Mouse (Mus musculus): ENCODE measurements at regions not wholly inside any gene's neighbourhood (a gene's known extent, or its start where the extent isn't known, plus 50 kb on each side); places are given as distances from the start of the nearest gene placed in this dataset.

DNA sequence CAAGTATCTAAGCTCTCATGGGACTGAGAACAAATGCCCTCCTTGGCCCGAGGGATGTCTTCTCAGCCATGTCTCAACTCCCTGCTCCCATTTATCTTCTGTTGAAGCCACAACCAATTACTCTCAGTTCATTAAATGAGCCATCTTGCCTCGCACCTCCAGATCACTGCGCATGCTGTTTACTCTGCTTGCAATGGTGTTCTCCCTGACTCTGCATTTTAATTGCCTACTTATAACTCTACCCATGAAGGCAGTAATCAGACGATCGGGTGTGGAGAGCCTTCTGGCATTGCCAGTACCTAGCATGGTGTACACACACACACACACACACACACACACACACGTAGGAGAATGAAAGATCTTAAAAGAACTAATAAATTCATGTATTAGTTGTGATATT lies 306.1 kb upstream of the Myt1l start:
- DNase-seq: no peak

DNA sequence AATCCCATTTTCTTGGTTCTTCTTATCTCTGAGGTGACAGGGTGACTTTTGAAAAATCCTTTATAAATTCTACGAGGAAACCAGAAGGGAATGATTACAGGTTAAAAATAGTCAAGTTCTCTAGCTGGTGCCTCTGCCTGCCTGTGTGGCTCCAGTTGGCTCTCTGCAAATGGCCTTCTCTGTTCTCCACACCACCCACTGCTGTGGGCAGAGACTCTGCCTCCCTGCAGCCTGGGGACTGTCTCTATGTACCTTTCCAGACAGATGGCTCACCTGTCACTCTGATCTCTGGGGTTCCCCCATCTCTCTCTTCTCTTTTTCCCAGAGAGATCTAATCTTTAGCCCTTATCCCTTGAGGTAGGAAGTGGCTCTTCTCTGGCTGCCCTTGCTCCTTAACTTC lies 302.2 kb upstream of the Myt1l start:
- no peak for DNase-seq

- DNase-seq: no peak
Observed at GRCm38 (mm10) chr12:29232492-29233447, 295.4 kb upstream of the Myt1l start.

- no peak for DNase-seq
Observed at GRCm38 (mm10) chr12:29236496-29236895, 291.7 kb upstream of the Myt1l start.

DNA sequence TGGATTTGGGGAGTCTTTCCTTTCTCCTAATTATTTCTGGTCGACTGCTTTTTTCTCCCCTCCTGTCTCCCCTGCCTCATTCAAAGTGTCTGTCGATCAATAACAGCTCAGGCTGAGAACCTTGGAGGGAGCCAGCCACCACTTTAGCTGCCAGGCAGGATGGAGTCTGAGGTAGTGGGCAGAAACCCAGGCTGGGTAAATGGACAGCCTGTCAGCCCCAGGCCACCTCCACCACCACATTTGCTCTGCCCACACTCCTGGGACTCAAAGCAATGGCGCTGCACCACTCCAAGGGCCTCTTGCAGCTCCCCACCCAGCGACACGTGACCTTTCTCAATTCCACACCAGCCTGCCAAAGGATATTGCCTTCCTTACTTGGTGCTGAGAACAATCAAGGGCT lies 290.7 kb upstream of the Myt1l start:
- no peak for DNase-seq

DNA sequence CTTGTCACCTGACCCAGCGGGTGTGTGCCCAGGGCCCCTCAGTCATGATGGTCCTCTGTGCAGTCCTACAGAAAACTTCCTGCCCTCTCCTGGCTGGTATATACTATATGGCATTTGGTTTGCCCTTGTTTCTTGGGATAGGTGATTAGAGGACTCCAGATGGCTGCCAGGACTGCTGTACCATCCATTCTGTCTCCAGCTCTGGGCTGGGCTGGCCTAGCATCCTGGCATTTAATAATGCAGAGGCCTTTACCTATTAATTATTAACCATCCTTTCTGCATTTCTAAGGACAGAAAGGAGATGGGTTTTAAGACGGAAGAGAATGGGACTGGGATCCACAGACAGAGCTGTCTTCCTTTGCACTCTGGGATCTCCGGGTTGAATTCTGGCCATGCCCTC lies 288.7 kb upstream of the Myt1l start:
- no peak for DNase-seq

- no peak for DNase-seq
Observed at GRCm38 (mm10) chr12:29239975-29240374, 288.2 kb upstream of the Myt1l start.

GRCm38 (mm10) chr12:29243087-29243486 lies 285.1 kb upstream of the Myt1l start:
- no peak for DNase-seq

- no peak for DNase-seq
Observed at GRCm38 (mm10) chr12:29246041-29246440, 282.1 kb upstream of the Myt1l start.

GRCm38 (mm10) chr12:29247356-29247755 lies 280.8 kb upstream of the Myt1l start:
- no peak for DNase-seq

GRCm38 (mm10) chr12:29248459-29248858 lies 279.7 kb upstream of the Myt1l start:
- DNase-seq: no peak

DNA sequence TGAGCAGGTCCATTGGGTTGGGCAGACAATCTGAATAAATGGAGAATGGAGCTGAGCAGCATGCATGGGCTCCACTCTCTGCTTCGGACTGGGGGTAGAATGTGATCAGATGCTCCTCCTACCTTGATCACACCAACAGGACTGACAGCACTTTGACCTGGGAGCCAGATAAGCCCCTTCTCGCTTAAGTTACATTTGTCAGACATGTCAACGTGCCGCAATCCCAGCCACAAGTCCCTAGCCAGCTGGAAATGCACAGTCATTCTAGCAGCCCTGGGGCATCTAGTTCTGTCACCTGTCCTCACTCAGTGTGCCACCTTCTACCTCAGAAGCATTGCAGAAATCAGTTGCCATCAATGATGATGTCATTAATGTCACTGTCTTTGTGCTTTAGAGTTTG lies 272.1 kb upstream of the Myt1l start:
- DNase-seq: no peak

DNA sequence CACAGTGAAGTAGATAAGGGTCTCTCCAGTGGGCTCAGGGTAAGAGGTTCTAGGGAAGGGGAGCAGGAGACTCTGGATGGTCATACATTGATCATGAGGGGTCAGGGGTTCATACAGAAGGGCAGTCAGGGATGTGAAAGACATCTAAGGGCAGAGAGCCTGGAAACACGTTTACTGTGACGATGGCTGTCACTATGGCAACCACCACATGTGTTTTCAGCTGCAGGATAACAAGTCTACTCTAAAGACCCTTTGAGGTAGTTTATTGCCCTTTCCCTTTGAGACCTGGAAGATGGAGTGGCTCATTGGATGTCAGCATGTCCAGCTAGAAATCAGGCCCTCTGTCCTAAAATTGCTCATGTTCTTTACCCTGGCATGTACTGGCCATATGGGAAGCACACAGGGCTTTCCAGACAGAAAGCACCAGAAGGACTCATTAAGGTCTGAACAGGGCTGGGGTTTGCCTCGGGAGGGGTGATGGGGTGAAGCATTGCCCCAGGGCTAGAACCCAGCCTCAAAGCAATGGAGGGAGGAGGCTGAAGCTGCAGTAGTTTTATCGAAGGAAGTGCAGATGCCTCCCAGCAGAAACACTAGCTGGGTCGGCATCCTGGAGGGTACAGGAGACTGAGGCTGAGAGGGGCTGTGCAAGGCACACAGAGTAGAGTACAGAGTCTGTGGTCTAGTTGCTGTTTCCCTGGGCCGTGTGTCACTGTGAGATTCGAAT lies 271.0 kb upstream of the Myt1l start:
- DNase-seq: no peak

GRCm38 (mm10) chr12:29257735-29258547 lies 270.2 kb upstream of the Myt1l start:
- no peak for DNase-seq

DNA sequence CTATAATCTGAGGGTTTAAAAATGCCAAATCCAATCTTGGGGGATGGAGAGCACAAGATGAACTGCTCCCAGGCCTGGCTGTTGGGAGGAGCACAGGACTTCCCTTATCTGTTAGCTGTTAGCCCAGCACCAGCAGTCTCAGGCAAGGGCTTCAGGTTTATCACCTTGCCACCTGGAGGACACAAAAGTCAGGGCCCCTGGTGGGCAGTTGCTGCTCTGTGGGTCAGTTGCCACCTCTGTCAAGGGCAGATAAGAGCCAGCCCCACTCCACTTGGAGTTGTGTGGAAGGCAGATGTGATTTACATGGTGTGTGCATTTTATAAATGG lies 269.7 kb upstream of the Myt1l start:
- DNase-seq: no peak

DNA sequence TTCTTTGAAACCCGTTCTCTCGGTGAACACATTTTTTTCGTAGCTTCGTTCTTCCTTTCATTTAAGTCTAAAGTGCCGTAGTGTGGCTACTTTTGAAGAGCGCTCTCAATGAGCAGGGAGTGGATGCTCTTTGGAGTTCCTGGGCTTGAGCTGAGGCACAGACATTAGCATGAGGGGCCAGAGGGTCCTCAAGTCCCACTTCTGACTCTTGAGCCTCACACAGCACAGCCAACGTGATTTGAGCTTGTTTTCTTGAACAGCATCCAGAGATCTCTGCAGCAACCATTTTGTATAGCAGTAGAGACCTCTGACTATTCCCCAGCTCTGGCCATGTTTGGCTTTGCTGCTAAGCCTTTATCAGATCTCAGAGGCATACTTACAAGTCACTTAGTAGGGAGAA lies 269.2 kb upstream of the Myt1l start:
- DNase-seq: no peak

GRCm38 (mm10) chr12:29274166-29274565 lies 254.0 kb upstream of the Myt1l start:
- DNase-seq: no peak

- no peak for DNase-seq
Observed at GRCm38 (mm10) chr12:29275676-29276075, 252.5 kb upstream of the Myt1l start.

- DNase-seq: no peak
Observed at GRCm38 (mm10) chr12:29279631-29280080, 248.5 kb upstream of the Myt1l start.

- no peak for DNase-seq
Observed at GRCm38 (mm10) chr12:29280081-29280788, 247.9 kb upstream of the Myt1l start.

DNA sequence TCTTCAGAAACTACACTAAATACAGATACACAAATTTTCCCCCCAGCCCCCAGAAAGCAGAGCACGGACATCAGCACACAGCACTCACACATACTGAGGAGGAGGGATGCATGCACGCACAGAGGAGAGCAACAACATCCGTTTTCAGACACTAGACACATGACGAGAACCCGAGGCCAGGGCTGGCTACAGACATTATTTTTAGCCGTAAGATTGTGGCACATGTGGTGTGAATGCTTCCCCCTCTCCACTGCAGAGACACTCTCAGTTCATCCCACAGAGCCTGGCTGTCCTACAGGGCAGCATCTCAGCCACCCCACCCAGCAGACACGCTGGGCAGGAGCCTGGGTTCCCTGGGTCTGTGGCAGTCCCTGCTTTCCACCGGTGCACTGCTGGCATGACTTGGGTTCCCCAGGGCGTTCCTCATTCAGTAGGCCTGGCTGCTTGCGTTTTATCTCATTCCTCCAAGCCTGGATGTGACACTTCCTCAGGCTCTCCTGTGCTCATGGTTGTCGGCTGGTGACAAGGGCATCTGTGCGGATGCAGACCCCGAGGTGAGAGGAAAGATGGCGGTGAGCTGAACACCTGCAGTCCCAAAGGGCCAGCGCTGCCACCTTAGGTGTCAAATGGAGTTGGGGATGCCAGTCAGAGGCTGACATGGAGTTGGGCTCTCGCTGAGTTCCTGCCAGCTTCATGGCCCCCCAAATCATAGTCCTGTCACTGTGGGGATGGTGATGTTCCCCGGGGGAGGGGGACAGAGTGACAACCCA lies 247.1 kb upstream of the Myt1l start:
- no peak for DNase-seq

GRCm38 (mm10) chr12:29288801-29289200 lies 239.4 kb upstream of the Myt1l start:
- no peak for DNase-seq

All from spleen, adult 18-20 months (tissue).